Mouse (Mus musculus) ovary, postnatal 36 days (tissue): Measurements from ENCODE around the gene Usp7.
A peak's percentile ranks its signal among the peaks of the same experiment; 100 is the strongest.

Source experiments
- DNase-seq: peaks from one replicate; pipeline ENCODE4 v3.0.0; 2022; ENCODE audit warnings: low spot score, mixed read lengths

The Usp7 gene

GRCm38 (mm10) chr16:8791949-8792557 is at the start of gene Usp7:
Usp7 (minus strand) TSS chr16:8792308.
- no peak for DNase-seq

GRCm38 (mm10) chr16:8840557-8840956 is 48.4 kb upstream of the Usp7 start:
- DNase-seq, result no peak

DNA sequence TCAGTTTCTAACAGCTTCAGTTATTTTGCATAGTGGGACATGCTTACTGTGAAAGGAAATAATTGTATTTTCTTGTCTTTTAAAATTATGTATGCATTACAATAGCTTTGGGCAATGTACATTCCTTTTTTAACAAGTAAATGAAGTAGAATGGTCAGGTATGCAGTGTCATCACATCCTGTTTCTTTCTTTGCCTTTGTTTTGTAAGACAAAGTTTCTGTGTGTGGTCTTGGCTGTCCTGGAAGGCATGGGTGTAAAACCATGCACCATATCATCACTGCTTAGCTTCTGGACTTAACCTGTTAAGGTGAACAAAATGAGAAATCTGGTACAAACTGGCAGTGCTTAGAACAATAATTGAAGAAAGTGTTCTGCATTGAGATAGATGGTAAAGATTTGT is 46.8 kb upstream of the Usp7 start:
- no peak for DNase-seq

GRCm38 (mm10) chr16:8837595-8837994 is 45.5 kb upstream of the Usp7 start:
- DNase-seq, result no peak

- no peak for DNase-seq
These were observed 44.8 kb upstream of the Usp7 start for GRCm38 (mm10) chr16:8836876-8837275.

GRCm38 (mm10) chr16:8831241-8831640 is 39.1 kb upstream of the Usp7 start:
- peak; percentile 15 for DNase-seq

DNA sequence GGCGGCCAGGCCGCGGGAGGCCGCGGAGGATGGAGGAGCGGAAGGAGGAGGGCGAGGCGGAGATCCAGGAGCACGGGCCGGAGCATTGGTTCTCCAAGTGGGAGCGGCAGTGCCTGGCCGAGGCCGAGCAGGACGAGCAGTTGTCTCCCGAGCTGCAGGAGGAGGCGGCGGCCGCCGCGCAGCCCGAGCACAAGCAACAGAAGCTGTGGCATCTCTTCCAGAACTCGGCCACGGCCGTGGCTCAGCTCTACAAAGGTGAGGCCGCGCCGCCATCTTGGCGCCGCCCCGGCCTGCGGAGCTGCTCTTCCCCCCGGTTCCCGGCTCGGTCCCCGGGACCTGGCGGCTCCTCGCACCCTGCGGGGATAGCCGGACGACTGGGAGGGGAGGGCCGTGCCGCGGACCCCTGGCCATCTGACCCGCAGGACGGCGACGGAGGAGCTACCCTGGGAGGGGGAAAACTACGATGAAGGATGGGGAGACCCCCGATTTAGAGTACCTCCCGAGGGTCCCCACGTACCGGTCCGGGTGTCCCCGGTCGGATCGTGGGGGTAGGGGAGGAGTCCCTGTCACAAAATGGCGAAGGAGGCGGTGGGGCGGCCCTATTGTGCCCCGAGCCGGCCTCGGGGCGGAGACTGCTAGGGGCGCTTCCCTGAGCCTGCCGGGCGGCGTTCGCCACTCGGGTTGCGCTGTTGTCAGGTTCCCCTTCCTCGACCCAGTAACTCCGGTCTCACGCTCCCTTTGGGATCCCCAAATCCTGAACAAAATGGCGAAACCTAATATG is 38.5 kb upstream of the Usp7 start:
- peak; percentile 77 for DNase-seq

- DNase-seq, result peak; percentile 97
These were observed 37.7 kb upstream of the Usp7 start, which contains the start of gene 1810013L24Rik for GRCm38 (mm10) chr16:8829564-8830359. 1810013L24Rik (plus strand) TSS chr16:8830100.

DNA sequence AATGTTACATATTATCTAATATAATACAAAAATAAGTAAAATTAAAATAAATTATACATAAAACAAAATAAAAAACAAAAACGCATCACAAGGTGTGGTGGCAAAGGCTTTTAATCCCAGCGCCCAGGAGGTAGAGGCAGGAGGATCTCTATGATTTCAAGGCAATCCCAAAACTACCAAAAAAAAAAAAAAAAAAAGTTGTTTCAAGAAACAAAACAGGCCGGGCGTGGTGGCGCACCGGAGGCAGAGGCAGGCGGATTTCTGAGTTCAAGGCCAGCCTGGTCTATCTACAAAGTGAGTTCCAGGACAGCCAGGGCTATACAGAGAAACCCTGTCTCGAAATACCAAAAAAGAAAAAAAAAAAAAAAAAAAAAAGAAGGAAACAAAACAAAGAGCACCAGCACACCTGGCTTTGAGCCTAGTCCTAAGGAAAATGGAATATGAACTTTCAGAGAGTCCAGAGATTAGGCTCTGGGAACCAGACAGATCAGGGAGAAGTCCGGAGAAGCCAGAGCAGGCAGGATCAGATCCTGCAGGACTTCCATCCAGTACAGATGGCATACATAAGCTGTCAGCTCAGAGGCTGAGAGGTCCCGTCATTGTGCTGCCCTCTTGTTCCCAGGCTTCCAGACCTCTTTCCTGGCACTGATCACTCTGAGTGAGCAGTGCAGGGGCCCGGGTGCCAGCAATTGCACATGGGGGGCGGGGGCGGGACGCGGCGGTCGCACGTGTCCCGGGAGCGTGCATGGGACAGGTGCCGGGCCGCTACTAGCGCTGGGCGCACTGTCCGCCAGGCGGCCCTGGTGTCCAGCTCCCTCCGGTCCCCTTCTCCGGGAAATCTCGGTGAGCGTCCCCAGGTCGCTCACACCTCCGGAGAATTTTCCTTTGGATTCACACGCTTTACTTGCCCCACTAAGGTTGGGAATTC is 36.8 kb upstream of the Usp7 start:
- no peak for DNase-seq

GRCm38 (mm10) chr16:8827366-8827765 is 35.3 kb upstream of the Usp7 start:
- DNase-seq, result no peak

GRCm38 (mm10) chr16:8823661-8824060 is 31.6 kb upstream of the Usp7 start:
- no peak for DNase-seq

DNA sequence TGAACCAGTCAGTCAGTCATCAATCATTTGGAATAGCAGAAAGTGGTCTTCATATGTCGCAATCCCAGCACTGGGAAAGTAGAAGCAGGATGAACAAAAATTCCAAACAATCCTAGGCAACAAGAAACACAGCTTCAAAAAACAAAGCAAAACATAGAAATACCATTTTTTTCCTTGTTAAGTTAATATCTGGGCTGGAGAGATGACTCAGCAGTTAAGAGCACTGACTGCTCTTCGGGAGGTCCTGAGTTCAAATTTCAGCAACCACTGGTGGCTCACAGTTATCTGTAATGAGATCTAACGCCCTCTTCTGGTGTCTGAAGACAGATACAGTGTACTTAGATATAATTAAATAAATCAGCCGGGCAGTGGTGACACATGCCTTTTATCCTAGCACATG is 30.5 kb upstream of the Usp7 start:
- DNase-seq, result no peak

- DNase-seq, result no peak
These were observed 29.3 kb upstream of the Usp7 start for GRCm38 (mm10) chr16:8821429-8821828.

GRCm38 (mm10) chr16:8817872-8818271 is 25.8 kb upstream of the Usp7 start:
- DNase-seq, result no peak

- DNase-seq, result no peak
These were observed 18.5 kb upstream of the Usp7 start for GRCm38 (mm10) chr16:8810399-8811127.

DNA sequence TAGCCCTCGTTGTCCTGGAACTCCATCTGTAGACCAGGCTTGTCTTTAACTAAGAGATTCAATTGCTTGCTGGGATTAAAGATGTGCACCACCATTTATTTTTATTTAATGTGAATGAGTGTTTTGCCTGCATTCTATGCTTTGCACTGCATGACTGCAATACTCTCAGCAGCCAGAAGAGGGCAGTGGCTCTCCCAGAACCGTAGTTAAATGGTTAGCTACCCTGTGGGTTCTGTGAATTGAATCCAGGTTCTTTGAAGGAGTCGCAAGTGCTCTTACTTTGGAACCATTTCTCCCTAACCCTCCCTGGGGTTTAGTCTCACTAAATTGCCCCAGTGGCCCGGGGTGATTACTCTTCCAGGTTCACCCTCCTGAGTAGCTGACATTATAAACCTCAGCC is 14.6 kb upstream of the Usp7 start:
- DNase-seq, result peak; percentile 11

DNA sequence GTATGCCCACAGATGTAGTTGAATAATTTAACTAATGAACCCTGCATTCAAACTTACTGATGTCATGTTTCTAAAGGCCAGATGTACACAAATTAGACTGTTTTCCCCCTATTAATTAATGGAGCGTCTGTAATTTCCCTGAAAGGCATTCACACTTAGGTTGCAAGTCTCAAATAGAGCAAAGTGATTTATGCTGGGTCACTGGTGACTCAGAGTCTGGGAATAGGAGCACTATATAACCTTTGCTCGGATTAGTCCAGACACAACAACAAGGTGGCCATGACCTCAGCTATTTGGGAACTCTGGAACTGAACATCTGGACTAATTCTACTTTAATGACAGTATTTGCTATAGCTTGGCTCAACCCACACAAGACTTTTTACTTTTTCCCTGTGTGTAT is 3.8 kb upstream of the Usp7 start:
- DNase-seq, result no peak

DNA sequence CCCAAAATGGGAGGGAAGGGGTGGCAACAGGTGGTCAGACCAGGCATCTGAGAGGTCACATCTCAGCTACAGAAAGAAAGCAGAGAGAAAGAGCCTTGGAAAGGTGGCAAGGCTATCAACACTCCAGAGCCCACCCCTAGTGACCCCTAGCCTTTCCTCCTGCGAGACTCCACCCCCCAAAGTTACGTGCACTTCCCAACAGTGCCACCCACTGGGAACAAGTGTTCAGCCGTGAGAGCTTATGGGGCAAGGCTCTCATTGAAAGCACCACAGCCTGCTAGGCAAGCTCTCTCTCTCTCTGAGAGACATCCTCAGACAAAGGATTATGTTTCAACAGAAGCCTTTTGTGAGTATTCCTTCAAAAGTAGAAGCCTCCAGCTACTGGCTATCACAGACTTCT is 2.8 kb upstream of the Usp7 start:
- DNase-seq, result no peak

GRCm38 (mm10) chr16:8790886-8791285 is 1.2 kb downstream of the Usp7 start:
- no peak for DNase-seq

DNA sequence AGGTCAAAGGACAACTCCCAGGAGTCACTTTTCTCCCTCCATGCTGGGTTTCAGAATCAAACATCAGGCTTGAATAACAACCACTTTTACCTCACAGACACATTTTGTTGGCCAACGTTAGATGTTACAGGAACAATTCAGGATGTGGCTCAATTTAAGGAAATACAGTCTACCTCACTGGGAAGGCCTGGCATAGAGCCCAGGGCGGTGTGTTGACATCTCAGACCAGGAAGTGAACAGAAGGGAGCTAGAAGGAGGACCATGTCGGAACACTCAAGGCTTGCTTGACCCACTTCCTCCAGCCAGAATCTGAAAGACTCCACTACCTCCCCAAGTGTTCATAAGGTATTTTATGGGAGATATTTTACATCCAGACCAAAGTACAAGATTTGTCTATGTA is 7.4 kb downstream of the Usp7 start:
- peak; percentile 28 for DNase-seq
